Mouse (Mus musculus): Measurements from ENCODE around the gene Baz2b.

DNA sequence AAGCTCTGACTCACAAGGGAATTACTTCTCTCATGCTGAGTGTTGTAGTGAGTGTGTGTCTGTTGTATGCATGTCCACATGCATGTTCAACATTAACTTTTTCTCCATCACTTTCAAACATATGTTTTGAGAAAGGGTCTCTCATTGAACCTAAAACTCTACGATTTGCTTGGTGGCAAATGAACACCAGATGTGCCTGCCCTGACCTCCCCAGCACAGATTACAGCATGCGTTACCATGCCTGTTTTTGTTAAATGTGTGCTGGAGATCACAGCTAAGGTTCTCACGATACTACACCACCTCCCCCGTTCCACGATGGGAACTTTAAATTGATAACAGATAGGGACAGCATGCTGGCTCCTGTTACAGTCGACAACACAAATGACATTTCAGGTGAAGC is 222.1 kb downstream of the Baz2b start:
- TF ChIP-seq CTCF (conservative IDR thresholded peaks at IDR 0.05; ENCODE audit: low read length) (no peak), NANOG (IDR thresholded peaks at IDR 0.05; ENCODE audit: borderline replicate concordance, low read length) (no peak)
